Mouse (Mus musculus) neutrophil, adult 83 days (primary cell): ENCODE results near the gene S100a11. TPM values are rescaled to one million over a fixed set of nuclear protein-coding genes. Genes with fewer than 3 reads are reported as not detected.

Source experiments
- total RNA-seq, 2 experiments: library from RNA; stranded (reverse); gene quantifications; one replicate each; pipeline ENCODE4 v1.2.4; 2023

The S100a11 gene
- 1,000 to 10,000 TPM; 3,081 to 3,426 TPM for total RNA-seq

GRCm38 (mm10) chr3:93520330-93521193 is at the start of gene S100a11:
Gene S100a11 (plus strand): TSS chr3:93520488.

GRCm38 (mm10) chr3:93554981-93555877 is 34.9 kb downstream of the S100a11 start, which contains the start of gene S100a10:
Gene S100a10 (plus strand): TSS chr3:93555080.

Other genes starting within 250 kb of the S100a11 start
- not detected for gene Flg, start 247.0 kb upstream of the S100a11 start, total RNA-seq
- gene Hrnr, start 200.7 kb upstream of the S100a11 start, total RNA-seq = not detected
- not detected for gene Rptn, start 126.8 kb upstream of the S100a11 start, total RNA-seq
- 1 to 10 TPM; 1.2 to 1.7 TPM for gene Tchh, start 78.2 kb upstream of the S100a11 start, total RNA-seq
- not detected for gene Tchhl1, start 51.7 kb upstream of the S100a11 start, total RNA-seq
- 100 to 1,000 TPM; 246 to 259 TPM for gene S100a10, start 34.6 kb downstream of the S100a11 start, total RNA-seq
- gene Tdpoz2, start 132.2 kb downstream of the S100a11 start, total RNA-seq = not detected
- not detected for gene Tdpoz1, start 155.8 kb downstream of the S100a11 start, total RNA-seq
- not detected for gene Gm37596, start 172.6 kb downstream of the S100a11 start, total RNA-seq